In genomic region chr1:190697576-190697975, GRCm38 (mm10) we compare ENCODE assay signal across 33 mouse cellular contexts.
A peak's percentile ranks its signal among the peaks of the same experiment; 100 is the strongest.
DNase-seq lines count a peak whose midpoint lies in the region; ATAC-seq lines count a peak whose summit lies in the region.
"Had no signal": no experiment of that assay in that cellular context is flagged by ENCODE, and none has a peak within 500 bp of the region (broad histone marks: within the 10 kb centered on the region; RNA-seq: fewer than 3 reads in every experiment).

No protein-coding gene starts in this region.

- no peaks in the 10 kb centered on the region for H3K9me3 ChIP-seq in midbrain, embryonic 10.5 days (replicated peaks)
- no peaks in the 10 kb centered on the region for H3K9me3 ChIP-seq in midbrain, embryonic 15.5 days
- H3K9me3 ChIP-seq in embryonic facial prominence, embryonic 10.5 days = no peaks in the 10 kb centered on the region
- H3K9me3 ChIP-seq: embryonic facial prominence, embryonic 13.5 days; heart, embryonic 10.5 days; heart, embryonic 15.5 days; hindbrain, embryonic 12.5 days; intestine, embryonic 15.5 days; midbrain, embryonic 12.5 days; neural tube, embryonic 13.5 days; stomach, embryonic 15.5 days had no signal

- WGBS in midbrain, embryonic 10.5 days = 21% methylated on average over 6 of the region's 6 CpGs
- WGBS in midbrain, embryonic 15.5 days = 25% methylated on average over 6 of the region's 6 CpGs
- WGBS in embryonic facial prominence, embryonic 10.5 days = 26% methylated on average over 6 of the region's 6 CpGs

- peaks cover 10% of the 10 kb centered on the region; the same call in 1 of the 2 replicates for H3K4me1 ChIP-seq in midbrain, embryonic 10.5 days
- H3K4me1 ChIP-seq in midbrain, embryonic 15.5 days = no peaks in the 10 kb centered on the region
- H3K4me1 ChIP-seq in embryonic facial prominence, embryonic 10.5 days = no peaks in the 10 kb centered on the region
- H3K4me1 ChIP-seq: hindbrain, embryonic 12.5 days had no signal

- ATAC-seq in midbrain, embryonic 15.5 days (replicated peaks) = no peak
- ATAC-seq: hindbrain, postnatal 0 days; intestine, embryonic 15.5 days had no signal

- no peak overlapping the region for H3K9ac ChIP-seq in midbrain, embryonic 15.5 days
- H3K9ac ChIP-seq: embryonic facial prominence, embryonic 13.5 days; heart, embryonic 15.5 days; hindbrain, embryonic 12.5 days; intestine, embryonic 15.5 days; liver, embryonic 14.5 days; midbrain, embryonic 12.5 days; neural tube, embryonic 13.5 days; stomach, embryonic 15.5 days had no signal

- no peaks in the 10 kb centered on the region for H3K27me3 ChIP-seq in midbrain, embryonic 10.5 days (ENCODE audit: low read depth, poor library complexity, severe bottlenecking)
- no peaks in the 10 kb centered on the region for H3K27me3 ChIP-seq in midbrain, embryonic 15.5 days (replicated peaks)
- no peaks in the 10 kb centered on the region for H3K27me3 ChIP-seq in embryonic facial prominence, embryonic 10.5 days (replicated peaks; ENCODE audit: low read depth, poor library complexity, severe bottlenecking)
- H3K27me3 ChIP-seq: CH12.LX; embryonic facial prominence, embryonic 13.5 days; heart, embryonic 15.5 days; hindbrain, embryonic 12.5 days; intestine, embryonic 15.5 days; midbrain, embryonic 12.5 days; neural tube, embryonic 13.5 days; stomach, embryonic 15.5 days had no signal

- no peaks in the 10 kb centered on the region for H3K36me3 ChIP-seq in midbrain, embryonic 10.5 days
- H3K36me3 ChIP-seq in midbrain, embryonic 15.5 days (replicated peaks) = no peaks in the 10 kb centered on the region
- no peaks in the 10 kb centered on the region for H3K36me3 ChIP-seq in embryonic facial prominence, embryonic 10.5 days (replicated peaks)
- H3K36me3 ChIP-seq: embryonic facial prominence, embryonic 13.5 days; G1E; heart, embryonic 10.5 days; heart, embryonic 15.5 days; hindbrain, embryonic 12.5 days; intestine, embryonic 15.5 days; midbrain, embryonic 12.5 days; neural tube, embryonic 13.5 days; stomach, embryonic 15.5 days had no signal

- H3K4me3 ChIP-seq in midbrain, embryonic 10.5 days = no peak overlapping the region
- H3K4me3 ChIP-seq in midbrain, embryonic 15.5 days = no peak overlapping the region
- no peak overlapping the region for H3K4me3 ChIP-seq in embryonic facial prominence, embryonic 10.5 days
- H3K4me3 ChIP-seq: embryonic facial prominence, embryonic 13.5 days; erythroblast, embryonic 14.5 days; heart, embryonic 10.5 days; heart, embryonic 15.5 days; hindbrain, embryonic 12.5 days; intestine, embryonic 15.5 days; midbrain, embryonic 12.5 days; neural tube, embryonic 13.5 days; stomach, embryonic 15.5 days had no signal

- DNase-seq in embryo, embryonic 10 days (ENCODE audit: low spot score) = peak; percentile 27
- DNase-seq in embryo, embryonic 9.5 days (ENCODE audit: extremely low spot score) = no peak
- DNase-seq in midbrain, embryonic 10.5 days (ENCODE audit: low spot score) = peak; percentile 24
- peak; percentile 29 for DNase-seq in embryonic facial prominence, embryonic 10.5 days (ENCODE audit: low spot score)
- no peak for DNase-seq in gastrocnemius, adult 18-20 months (ENCODE audit: low spot score)
- DNase-seq in cerebellum, postnatal 25 days = no peak
- DNase-seq: adrenal gland, adult 2 months; adrenal gland, postnatal 36 days; cerebellum, adult 2 months; gastrocnemius, postnatal 25 days; heart, adult 11 months; heart, postnatal 36 days; kidney, adult 2 months; liver; lung, adult 2 months; lung, postnatal 14 days; retina, postnatal 1 day; right cerebral cortex, postnatal 14 days had no signal

- no peak overlapping the region for H3K4me2 ChIP-seq in midbrain, embryonic 15.5 days
- H3K4me2 ChIP-seq: embryonic facial prominence, embryonic 13.5 days; heart, embryonic 15.5 days; hindbrain, embryonic 12.5 days; intestine, embryonic 15.5 days; midbrain, embryonic 12.5 days; neural tube, embryonic 13.5 days; stomach, embryonic 15.5 days had no signal

- H3K27ac ChIP-seq in midbrain, embryonic 10.5 days (replicated peaks) = no peak overlapping the region
- no peak overlapping the region for H3K27ac ChIP-seq in midbrain, embryonic 15.5 days
- no peak overlapping the region for H3K27ac ChIP-seq in embryonic facial prominence, embryonic 10.5 days (replicated peaks)
- H3K27ac ChIP-seq: embryonic facial prominence, embryonic 13.5 days; heart, embryonic 10.5 days; heart, embryonic 15.5 days; hindbrain, embryonic 12.5 days; hindbrain, postnatal 0 days; intestine, embryonic 15.5 days; kidney, postnatal 0 days; liver, embryonic 14.5 days; midbrain, embryonic 12.5 days; neural tube, embryonic 13.5 days; stomach, embryonic 15.5 days had no signal

Comparison
In these comparisons a context has a peak if more than half of its experiments do, and no peak if none do; other contexts are left out.
1. DNase-seq: peak in embryo, embryonic 10 days (single experiment), midbrain, embryonic 10.5 days (single experiment) and embryonic facial prominence, embryonic 10.5 days (single experiment); none in embryo, embryonic 9.5 days (single experiment), gastrocnemius, adult 18-20 months (single experiment) and cerebellum, postnatal 25 days (0 of 2).